Mouse (Mus musculus) C2C12 (cell line): ENCODE results near the gene Mepe.

ENCODE experiments used
- CEBPB ChIP-seq: IDR thresholded peaks from one replicate; pipeline ENCODE4 v1.6.1; 2011; ENCODE audit warnings: low read depth, mild to moderate bottlenecking, control low read depth, moderate library complexity
- CTCF ChIP-seq: IDR thresholded peaks from one replicate; pipeline ENCODE4 v1.5.1; 2011; ENCODE audit not compliant: control insufficient read depth, insufficient read depth, insufficient read length
- USF1 ChIP-seq: IDR thresholded peaks from one replicate; pipeline ENCODE4 v1.6.1; 2011; ENCODE audit warnings: low read depth, mild to moderate bottlenecking, control low read depth, moderate library complexity

GRCm38 (mm10) chr5:104314073-104314472, 11.1 kb upstream of the Mepe start:
- TF ChIP-seq CTCF (no peak), CEBPB (no peak), USF1 (no peak)
